ENCODE assay signal across 11 mouse cellular contexts in genomic region chr4:154641296-154642110, GRCm38 (mm10). TPM values are rescaled to one million over a fixed set of nuclear protein-coding genes. Genes with fewer than 3 reads are reported as not detected.
A peak's percentile ranks its signal among the peaks of the same experiment; 100 is the strongest.
DNase-seq lines count a peak whose midpoint lies in the region; ATAC-seq lines count a peak whose summit lies in the region.
"Had no signal": no experiment of that assay in that cellular context is flagged by ENCODE, and none has a peak within 500 bp of the region (broad histone marks: within the 10 kb centered on the region; RNA-seq: fewer than 3 reads in every experiment).

No protein-coding gene starts in this region.

- ATAC-seq in intestine, embryonic 14.5 days (replicated peaks; ENCODE audit: low FRiP score, low TSS enrichment, low read depth) = no peak
- ATAC-seq in intestine, embryonic 16.5 days = no peak
- no peak for ATAC-seq in limb, embryonic 12.5 days (ENCODE audit: insufficient number of reproducible peaks, insufficient read depth, low FRiP score, low TSS enrichment, low read depth)

- DNase-seq in intestine, embryonic 14.5 days (ENCODE audit: low spot score) = peak; percentile 76
- DNase-seq in Muller cell, postnatal 12 days (ENCODE audit: inconsistent ontology term) = peak; percentile 50
- peak; percentile 50 for DNase-seq in forebrain, embryonic 10.5 days (ENCODE audit: extremely low spot score, low spot score)
- DNase-seq in right cerebral cortex, postnatal 4 days = no peak
- DNase-seq in adrenal gland, adult 18-20 months (ENCODE audit: low spot score in 2 of 2) = no peak
- no peak for DNase-seq in layer of hippocampus, adult 11-12 months (ENCODE audit: low spot score)

- H3K4me3 ChIP-seq in intestine, embryonic 14.5 days (ENCODE audit: low read depth, low read length) = no peak overlapping the region
- H3K4me3 ChIP-seq in intestine, embryonic 16.5 days (ENCODE audit: low read length) = no peak overlapping the region
- H3K4me3 ChIP-seq in forebrain, embryonic 10.5 days = peak overlapping the region; percentile 42
- peak overlapping the region; percentile 93 for H3K4me3 ChIP-seq in limb, embryonic 12.5 days (replicated peaks)
- H3K4me3 ChIP-seq: liver, embryonic 15.5 days had no signal

- H3K9ac ChIP-seq in intestine, embryonic 14.5 days (ENCODE audit: low read length) = no peak overlapping the region
- H3K9ac ChIP-seq in intestine, embryonic 16.5 days (ENCODE audit: low read depth, low read length) = no peak overlapping the region
- H3K9ac ChIP-seq in limb, embryonic 12.5 days (replicated peaks) = peak overlapping the region; percentile 100
- H3K9ac ChIP-seq: liver, embryonic 15.5 days had no signal

- peaks cover 8% of the 10 kb centered on the region for H3K4me1 ChIP-seq in intestine, embryonic 14.5 days (replicated peaks; ENCODE audit: control insufficient read depth, insufficient read depth, low read length)
- H3K4me1 ChIP-seq in intestine, embryonic 16.5 days (ENCODE audit: control insufficient read depth, insufficient read depth, low read length) = peaks cover 14% of the 10 kb centered on the region
- peaks cover 75% of the 10 kb centered on the region for H3K4me1 ChIP-seq in forebrain, embryonic 10.5 days
- H3K4me1 ChIP-seq in limb, embryonic 12.5 days (replicated peaks) = peaks cover 53% of the 10 kb centered on the region

- peaks cover 86% of the 10 kb centered on the region for H3K27me3 ChIP-seq in intestine, embryonic 14.5 days (replicated peaks; ENCODE audit: control insufficient read depth, insufficient read depth, low read length)
- H3K27me3 ChIP-seq in intestine, embryonic 16.5 days (replicated peaks; ENCODE audit: control insufficient read depth, insufficient read depth, low read length) = peaks cover 65% of the 10 kb centered on the region
- H3K27me3 ChIP-seq in forebrain, embryonic 10.5 days (ENCODE audit: poor library complexity, severe bottlenecking) = peaks cover 100% of the 10 kb centered on the region
- H3K27me3 ChIP-seq in limb, embryonic 12.5 days = peaks cover 45% of the 10 kb centered on the region

- H3K27ac ChIP-seq in intestine, embryonic 14.5 days (ENCODE audit: low read depth) = no peak overlapping the region
- H3K27ac ChIP-seq in intestine, embryonic 16.5 days (ENCODE audit: low read length) = no peak overlapping the region
- H3K27ac ChIP-seq in forebrain, embryonic 10.5 days = peak overlapping the region; percentile 76
- peak overlapping the region; percentile 100 for H3K27ac ChIP-seq in limb, embryonic 12.5 days
- H3K27ac ChIP-seq: liver, embryonic 15.5 days had no signal

- 6% methylated on average over 32 of the region's 32 CpGs for WGBS in intestine, embryonic 14.5 days
- 14% methylated on average over 32 of the region's 32 CpGs for whole genome bisulfite sequencing in intestine, embryonic 16.5 days
- WGBS in forebrain, embryonic 10.5 days = under 1% methylated on average over 32 of the region's 32 CpGs
- 3% methylated on average over 32 of the region's 32 CpGs for WGBS in limb, embryonic 12.5 days

- no peaks in the 10 kb centered on the region for H3K36me3 ChIP-seq in intestine, embryonic 14.5 days (ENCODE audit: control insufficient read depth, insufficient read depth, low read length)
- H3K36me3 ChIP-seq in intestine, embryonic 16.5 days (ENCODE audit: control insufficient read depth, insufficient read depth, low read length) = no peaks in the 10 kb centered on the region
- H3K36me3 ChIP-seq in forebrain, embryonic 10.5 days (replicated peaks) = no peaks in the 10 kb centered on the region
- H3K36me3 ChIP-seq in limb, embryonic 12.5 days = peaks cover 6% of the 10 kb centered on the region
- H3K36me3 ChIP-seq: liver, embryonic 15.5 days had no signal

- H3K4me2 ChIP-seq in intestine, embryonic 14.5 days (ENCODE audit: low read length) = no peak overlapping the region
- H3K4me2 ChIP-seq in intestine, embryonic 16.5 days (ENCODE audit: low read depth, low read length) = no peak overlapping the region
- peak overlapping the region; percentile 82 for H3K4me2 ChIP-seq in limb, embryonic 12.5 days
- H3K4me2 ChIP-seq: liver, embryonic 15.5 days had no signal

- peaks cover 5% of the 10 kb centered on the region; the same call in 1 of the 2 replicates for H3K9me3 ChIP-seq in intestine, embryonic 14.5 days (ENCODE audit: control insufficient read depth, low read length)
- no peaks in the 10 kb centered on the region for H3K9me3 ChIP-seq in intestine, embryonic 16.5 days (ENCODE audit: control insufficient read depth, low read length)
- H3K9me3 ChIP-seq in forebrain, embryonic 10.5 days = peaks cover 10% of the 10 kb centered on the region; the same call in 1 of the 2 replicates
- peaks cover 12% of the 10 kb centered on the region for H3K9me3 ChIP-seq in limb, embryonic 12.5 days
- H3K9me3 ChIP-seq: liver, embryonic 15.5 days had no signal

RNA-seq across cellular contexts. Expression of gene Prdm16, which starts 4.8 kb away (rescaled TPM):
- 14.2 and 19.7 TPM in 2 replicates for polyA plus RNA-seq in intestine, embryonic 14.5 days (2014; fragmentation: Nextera tagmentation; extraction: Ambion mirVana)
- 15.2 and 17.6 TPM in 2 replicates for polyA plus RNA-seq in intestine, embryonic 16.5 days (2015; fragmentation: Nextera tagmentation; extraction: Ambion mirVana)
- 40.1 and 43.1 TPM in 2 replicates for polyA plus RNA-seq in forebrain, embryonic 10.5 days (2016; fragmentation: Nextera tagmentation; extraction: Ambion mirVana)
- 97.9 and 115 TPM in 2 replicates for polyA plus RNA-seq in limb, embryonic 12.5 days (2016; fragmentation: Nextera tagmentation; extraction: Ambion mirVana)
- 1 to 10 TPM; 4.3 to 7.6 TPM for total RNA-seq in adrenal gland, adult 18-20 months (2021)

RNA-seq across cellular contexts. Expression of gene Actrt2, which starts 26.2 kb away (rescaled TPM):
- polyA plus RNA-seq in intestine, embryonic 14.5 days (2014; fragmentation: Nextera tagmentation; extraction: Ambion mirVana) = not detected in 2 replicates
- not detected in 2 replicates for polyA plus RNA-seq in intestine, embryonic 16.5 days (2015; fragmentation: Nextera tagmentation; extraction: Ambion mirVana)
- polyA plus RNA-seq in forebrain, embryonic 10.5 days (2016; fragmentation: Nextera tagmentation; extraction: Ambion mirVana) = not detected in 2 replicates
- polyA plus RNA-seq in limb, embryonic 12.5 days (2016; fragmentation: Nextera tagmentation; extraction: Ambion mirVana) = not detected in 2 replicates
- total RNA-seq in adrenal gland, adult 18-20 months (2021) = not detected
- total RNA-seq: ES-E14; neutrophil, adult 5-6 weeks had no signal
- polyA plus RNA-seq: liver, embryonic 15.5 days had no signal

Comparison
In these comparisons a context has a peak if more than half of its experiments do, and no peak if none do; other contexts are left out.
1. DNase-seq: peak in intestine, embryonic 14.5 days (single experiment), Muller cell, postnatal 12 days (single experiment) and forebrain, embryonic 10.5 days (single experiment); none in right cerebral cortex, postnatal 4 days (single experiment), adrenal gland, adult 18-20 months (0 of 2) and layer of hippocampus, adult 11-12 months (single experiment).
2. H3K27ac ChIP-seq: peak in forebrain, embryonic 10.5 days (single experiment) and limb, embryonic 12.5 days (single experiment); none in intestine, embryonic 14.5 days (single experiment) and intestine, embryonic 16.5 days (single experiment).
3. H3K4me3 ChIP-seq: peak in forebrain, embryonic 10.5 days (single experiment) and limb, embryonic 12.5 days (single experiment); none in intestine, embryonic 14.5 days (single experiment) and intestine, embryonic 16.5 days (single experiment).